Mouse (Mus musculus) urinary bladder, adult 2 months (tissue): ENCODE results near the gene Ptpa. TPM values are rescaled to one million over a fixed set of nuclear protein-coding genes. Genes with fewer than 3 reads are reported as not detected.

Experiments
- DNase-seq: peaks from one replicate; pipeline ENCODE4 v3.0.0; 2022; ENCODE audit warnings: low spot score
- polyA plus RNA-seq: library from polyadenylated mRNA; depleted of rRNA; stranded (reverse); fragments of >200 nt; gene quantifications from 2 replicates; pipeline ENCODE4 v1.2.3, GENCODE M21; 2012

Gene Ptpa
- polyA plus RNA-seq, 1 experiment: 93.9 TPM

- DNase-seq: no peak
These were observed 21.0 kb downstream of the Ptpa start for GRCm38 (mm10) chr2:30436809-30437208.

- DNase-seq: no peak
These were observed 22.0 kb downstream of the Ptpa start for GRCm38 (mm10) chr2:30437791-30438190.

GRCm38 (mm10) chr2:30439631-30440030 lies 23.8 kb downstream of the Ptpa start:
- no peak for DNase-seq

- no peak for DNase-seq
These were observed 24.4 kb downstream of the Ptpa start for GRCm38 (mm10) chr2:30440211-30440700.

DNA sequence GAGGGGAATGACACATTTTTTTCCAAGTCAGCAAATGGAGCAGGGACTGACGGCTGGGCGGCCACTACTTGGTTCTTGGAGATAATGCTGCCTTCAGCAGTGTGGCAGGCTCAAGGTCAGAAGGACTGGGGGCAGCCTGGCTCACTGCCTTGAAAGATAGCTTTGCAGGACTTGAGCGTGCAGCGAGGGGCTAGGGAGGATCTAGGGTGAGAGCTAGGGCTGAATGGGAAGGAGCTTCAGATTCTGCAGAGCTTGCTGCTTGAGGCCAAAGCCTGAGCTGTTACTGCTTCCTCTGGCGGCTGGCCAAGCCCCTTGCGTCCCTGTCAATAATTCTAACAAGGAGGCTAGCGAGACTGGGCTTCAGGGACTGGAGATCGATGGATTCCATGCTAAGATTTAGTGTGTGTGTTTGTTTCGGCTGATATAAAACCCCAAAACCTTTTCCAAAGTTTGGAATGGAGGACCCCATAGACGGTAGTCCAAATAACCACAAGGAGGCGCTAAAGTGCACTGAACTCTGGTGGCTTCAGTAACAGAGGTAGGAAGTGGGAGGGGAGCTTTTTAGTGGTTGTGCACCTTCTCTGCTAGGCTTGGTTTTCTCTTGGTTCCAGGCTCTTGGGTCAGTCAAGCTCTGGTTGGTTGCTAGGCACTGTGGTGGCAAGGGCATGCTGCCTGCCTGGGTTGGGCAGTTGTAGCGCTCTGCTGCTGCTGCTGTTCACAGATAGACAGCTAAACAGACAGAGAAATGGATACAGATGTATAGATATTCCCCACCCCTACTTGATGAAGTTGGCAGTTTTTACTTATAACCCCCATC lies 25.1 kb downstream of the Ptpa start:
- DNase-seq: peak; percentile 58

- no peak for DNase-seq
These were observed 26.0 kb downstream of the Ptpa start for GRCm38 (mm10) chr2:30441518-30442497.

GRCm38 (mm10) chr2:30442498-30442890 lies 26.7 kb downstream of the Ptpa start:
- DNase-seq: no peak

DNA sequence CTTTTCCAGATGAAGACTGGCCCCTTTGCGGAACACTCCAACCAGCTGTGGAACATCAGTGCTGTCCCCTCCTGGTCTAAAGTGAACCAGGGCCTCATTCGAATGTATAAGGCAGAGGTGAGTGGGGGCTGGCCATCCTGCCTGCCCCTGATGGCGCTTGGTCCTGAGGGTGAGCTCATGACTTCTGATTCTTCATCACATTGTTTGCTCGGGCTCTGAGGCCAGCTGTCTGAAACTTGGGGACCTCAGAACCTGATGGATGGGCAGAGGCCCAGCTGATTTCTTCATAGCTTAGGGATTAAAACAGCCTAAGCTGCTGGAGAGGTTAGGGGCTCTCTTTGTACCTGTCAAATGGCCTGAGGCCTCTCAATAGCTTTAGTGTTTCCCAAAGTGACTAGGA lies 27.4 kb downstream of the Ptpa start:
- DNase-seq: no peak

DNA sequence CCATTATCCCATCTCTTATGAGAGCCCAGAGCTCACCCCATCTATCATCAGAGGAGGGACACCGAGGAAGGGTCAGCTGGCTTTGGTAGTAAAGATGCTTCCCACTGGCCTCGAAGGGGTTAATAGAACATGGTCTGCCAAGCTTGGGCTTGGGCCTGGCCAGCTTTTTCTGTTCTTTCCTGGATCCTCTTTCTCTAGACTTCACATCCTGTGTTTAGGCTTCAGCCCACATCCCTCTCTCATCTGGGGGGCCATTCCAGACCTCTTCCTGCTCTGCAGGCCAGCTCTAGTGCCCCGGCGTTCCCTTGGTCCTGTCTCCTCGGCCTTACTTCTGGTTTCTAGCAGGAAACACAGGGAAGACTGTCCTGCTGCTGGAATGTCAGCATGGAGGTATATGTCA lies 28.2 kb downstream of the Ptpa start:
- no peak for DNase-seq

GRCm38 (mm10) chr2:30444450-30444849 lies 28.6 kb downstream of the Ptpa start:
- no peak for DNase-seq

DNA sequence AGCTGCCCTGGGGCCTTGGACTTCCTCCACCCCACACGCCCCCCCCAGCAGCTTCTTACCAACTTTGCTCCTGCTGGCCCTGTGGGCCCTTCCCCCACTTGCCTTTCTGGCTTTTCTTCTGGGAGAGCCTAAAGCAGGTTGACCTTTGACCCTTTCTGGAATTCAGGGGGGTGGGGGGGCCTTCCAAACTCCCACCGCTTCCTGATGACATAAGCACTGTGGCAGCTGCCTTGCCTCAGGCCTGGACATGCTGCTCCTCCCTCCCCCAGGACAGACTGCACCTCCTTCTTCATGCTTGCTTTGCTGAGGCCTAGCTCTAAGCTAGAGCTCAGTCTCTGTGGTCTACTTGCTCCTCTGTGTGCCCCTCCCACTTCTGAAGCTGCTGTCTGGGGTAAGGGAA lies 29.5 kb downstream of the Ptpa start:
- no peak for DNase-seq

DNA sequence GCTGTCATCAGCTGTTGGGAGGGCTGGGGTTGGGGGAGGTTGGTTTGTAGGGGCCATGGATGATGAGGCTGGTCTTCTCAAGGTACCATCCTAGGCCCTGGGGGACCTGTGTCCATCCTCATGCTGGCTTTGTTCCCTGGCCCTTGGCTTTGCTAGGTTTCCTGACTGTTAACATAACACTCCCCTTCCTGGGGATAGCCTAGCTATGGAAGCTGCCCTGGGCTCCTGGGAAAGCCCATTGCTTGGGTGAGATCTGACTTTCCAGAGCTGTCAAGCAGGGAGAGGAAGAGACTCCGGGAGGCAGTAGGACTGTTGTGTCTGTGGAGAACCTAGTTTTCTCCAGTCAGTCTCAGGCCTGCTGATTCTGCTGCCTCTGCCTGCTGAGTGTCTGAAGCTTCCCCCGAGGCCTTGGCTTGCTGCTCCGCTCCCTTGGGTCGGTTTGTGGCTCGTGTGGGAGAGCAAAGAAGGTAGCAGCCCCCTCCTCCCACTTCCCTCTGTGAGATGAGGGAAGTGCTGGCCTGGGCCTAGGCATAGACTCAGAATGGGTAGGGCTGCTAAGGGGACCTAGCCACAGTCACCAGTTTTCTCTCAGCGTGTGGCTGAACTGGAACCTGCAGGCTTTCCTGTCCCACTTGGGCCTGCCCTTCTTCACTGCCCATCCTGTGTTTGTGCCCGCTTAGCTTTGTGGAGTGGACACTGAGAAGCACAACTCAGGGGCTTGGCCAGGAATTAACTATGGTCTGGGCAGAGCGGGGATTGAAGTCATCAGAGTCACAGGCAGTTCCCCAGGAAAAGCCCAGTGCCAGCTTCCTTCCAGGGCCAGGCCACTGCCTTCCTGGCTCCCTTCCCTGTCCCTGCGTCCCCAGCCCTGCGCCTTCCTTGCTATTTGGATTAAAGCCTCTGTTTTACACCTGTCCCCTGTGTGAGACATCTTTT lies 31.3 kb downstream of the Ptpa start:
- no peak for DNase-seq

GRCm38 (mm10) chr2:30448371-30448770 lies 32.5 kb downstream of the Ptpa start:
- DNase-seq: no peak

GRCm38 (mm10) chr2:30450530-30450929 lies 34.7 kb downstream of the Ptpa start:
- DNase-seq: no peak

DNA sequence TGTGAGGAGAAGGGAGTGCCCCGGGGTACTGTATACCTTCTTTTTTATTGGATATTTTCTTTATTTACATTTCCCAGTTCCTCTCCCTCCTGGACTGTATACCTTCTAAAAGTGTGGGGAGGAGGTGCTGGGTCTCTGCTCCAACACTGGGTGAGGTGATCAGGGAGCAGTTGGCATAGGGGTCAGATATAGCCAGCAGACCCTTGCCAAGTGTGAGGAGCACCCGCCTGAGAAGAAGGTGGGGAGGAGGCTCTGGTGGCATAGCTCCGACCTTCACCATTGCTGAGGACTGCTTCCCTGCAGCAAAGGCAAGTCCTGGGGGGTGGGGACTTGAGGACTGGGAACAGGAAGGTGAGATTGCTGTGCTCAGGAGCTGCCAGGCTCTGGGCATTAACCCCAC lies 35.7 kb downstream of the Ptpa start:
- no peak for DNase-seq

DNA sequence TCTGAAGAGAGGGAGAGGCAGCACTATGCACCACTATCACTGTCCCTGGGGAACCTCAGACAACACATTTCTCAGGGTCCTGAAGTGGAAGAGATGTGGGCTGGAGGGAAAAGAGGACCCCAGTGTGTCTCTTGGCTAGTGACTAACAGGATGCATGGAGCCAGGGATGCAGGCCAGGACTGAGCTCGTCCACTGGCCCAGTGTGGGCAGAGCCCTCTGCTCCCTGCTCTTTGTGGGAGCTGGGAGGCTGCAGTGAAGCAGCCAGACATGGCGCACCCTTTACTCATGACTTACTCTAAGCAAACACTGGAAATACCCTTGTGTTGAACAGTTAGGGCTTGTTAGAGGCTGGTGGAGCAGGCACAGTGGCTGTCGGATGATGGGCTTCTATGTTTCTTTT lies 37.7 kb downstream of the Ptpa start:
- no peak for DNase-seq

DNA sequence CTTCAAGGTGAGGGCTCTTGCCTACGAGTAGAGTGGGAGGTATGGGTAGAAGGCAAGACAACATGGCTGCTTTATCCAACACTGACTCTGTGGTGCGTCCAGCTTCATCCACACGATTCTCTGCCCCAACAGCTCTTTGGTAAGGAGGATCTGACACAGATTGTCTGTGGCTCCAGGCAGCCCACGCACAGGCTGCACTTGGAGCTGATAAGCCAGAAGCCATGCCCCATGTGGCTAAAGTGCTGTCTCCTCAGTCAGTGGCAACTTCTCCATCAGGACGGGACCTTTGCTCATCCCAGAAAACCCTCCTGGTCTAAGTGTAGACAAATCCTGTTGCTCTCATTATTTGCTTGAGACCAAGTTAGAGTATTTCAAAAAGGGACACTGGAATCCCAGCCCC lies 38.7 kb downstream of the Ptpa start:
- no peak for DNase-seq

GRCm38 (mm10) chr2:30456104-30456980 lies 40.5 kb downstream of the Ptpa start:
- DNase-seq: no peak

- no peak for DNase-seq
These were observed 42.5 kb downstream of the Ptpa start for GRCm38 (mm10) chr2:30458349-30458748.

GRCm38 (mm10) chr2:30459241-30459640 lies 43.4 kb downstream of the Ptpa start:
- DNase-seq: no peak
